Mouse (Mus musculus) neural tube, embryonic 13.5 days (tissue): ENCODE measurements around the gene St5. TPM values are rescaled to one million over a fixed set of nuclear protein-coding genes. Genes with fewer than 3 reads are reported as not detected.

Experiments used
- ATAC-seq: fragments of 200-750 bp; cut with Nextera tagmentation; 2 replicates; pipeline ENCODE4 v1.8.0; 2017; ENCODE audit warnings: low read depth, mild to moderate bottlenecking, moderate TSS enrichment, moderate library complexity
- H3K27ac ChIP-seq: fragments of 300-500 bp; sonication (generic); replicated peaks from 2 replicates; pipeline ENCODE4 v1.5.1; 2015; ENCODE audit warnings: moderate library complexity, mild to moderate bottlenecking, inconsistent platforms
- H3K27me3 ChIP-seq: fragments of 300-500 bp; sonication (generic); 2 replicates; pipeline ENCODE4 v1.6.1; 2015; ENCODE audit warnings: mild to moderate bottlenecking, inconsistent platforms
- H3K36me3 ChIP-seq: fragments of 300-500 bp; sonication (generic); 2 replicates; pipeline ENCODE4 v1.6.1; 2015; ENCODE audit warnings: mild to moderate bottlenecking, inconsistent platforms
- H3K4me1 ChIP-seq: fragments of 300-500 bp; sonication (generic); replicated peaks from 2 replicates; pipeline ENCODE4 v1.6.1; 2015; ENCODE audit warnings: inconsistent platforms
- H3K4me2 ChIP-seq: fragments of 300-500 bp; sonication (generic); 2 replicates; pipeline ENCODE4 v1.6.1; 2015; ENCODE audit warnings: inconsistent platforms, mild to moderate bottlenecking, moderate library complexity
- H3K4me3 ChIP-seq: fragments of 300-500 bp; sonication (generic); 2 replicates; pipeline ENCODE4 v1.5.1; 2015; ENCODE audit warnings: mild to moderate bottlenecking, inconsistent platforms
- H3K9ac ChIP-seq: fragments of 300-500 bp; sonication (generic); 2 replicates; pipeline ENCODE4 v1.6.1; 2015; ENCODE audit warnings: moderate library complexity, mild to moderate bottlenecking, inconsistent platforms
- H3K9me3 ChIP-seq: fragments of 300-500 bp; sonication (generic); 2 replicates; pipeline ENCODE4 v1.6.1; 2016; ENCODE audit warnings: inconsistent platforms
- WGBS: fragments of 180-500 bp; shearing (Covaris S2); methylation state at CpG from one replicate; pipeline ENCODE4 v1.1.7; 2015; 5-methylcytosine and 5-hydroxymethylcytosine counted together
- polyA plus RNA-seq: library from polyadenylated mRNA; unstranded; fragments of >200 nt; fragmentation: Nextera tagmentation; extraction: Ambion mirVana; gene quantifications from 2 replicates; pipeline ENCODE4 v1.2.1, GENCODE M21; 2015

Gene St5
- polyA plus RNA-seq, 1 experiment from 2014 or later, result 30.0 TPM

DNA sequence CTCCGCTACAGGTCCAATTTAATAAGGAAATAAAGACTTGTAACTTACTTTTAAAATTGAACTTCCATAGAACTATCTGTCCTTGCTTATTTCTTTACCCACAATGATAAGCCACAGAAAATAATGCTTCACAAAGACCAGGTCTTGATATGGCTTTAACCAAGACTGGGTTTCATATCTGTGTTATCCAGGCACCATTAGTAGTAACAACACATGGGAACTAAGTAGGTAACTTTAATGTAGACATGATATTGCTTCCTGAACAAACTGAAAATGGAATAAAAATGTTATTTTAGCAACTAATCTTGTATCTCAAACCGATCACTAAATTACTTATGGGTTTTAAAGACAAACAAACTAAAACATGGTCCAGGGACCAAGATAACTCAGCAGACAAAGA, 44.1 kb downstream of the St5 start:
- H3K4me2 ChIP-seq, result no peak overlapping the region
- H3K4me1 ChIP-seq, result no peaks in the 10 kb centered on the region
- no peaks in the 10 kb centered on the region for H3K9me3 ChIP-seq
- 91% methylated on average over 2 of the region's 2 CpGs for WGBS
- no peak for ATAC-seq
- no peak overlapping the region for H3K9ac ChIP-seq
- H3K4me3 ChIP-seq, result no peak overlapping the region
- no peaks in the 10 kb centered on the region for H3K36me3 ChIP-seq
- H3K27me3 ChIP-seq, result no peaks in the 10 kb centered on the region
- no peak overlapping the region for H3K27ac ChIP-seq

DNA sequence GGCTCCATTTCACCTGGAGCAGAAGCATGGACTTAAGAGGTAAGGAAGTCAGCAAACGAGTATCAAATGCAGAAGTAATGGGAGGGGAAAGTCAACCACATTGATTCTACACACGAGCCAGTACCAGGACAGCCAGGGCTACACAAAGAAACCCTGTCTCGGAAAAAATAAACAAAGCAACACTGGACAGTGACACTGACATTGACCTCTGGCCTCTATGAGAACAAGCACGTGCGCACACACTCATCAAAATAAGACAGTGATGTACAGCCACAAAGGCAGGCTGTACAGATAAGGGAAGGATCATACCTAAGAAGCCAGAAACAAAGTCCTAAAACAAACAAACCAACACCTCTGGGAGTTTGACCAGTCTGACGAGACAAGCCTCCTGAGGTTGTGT, 45.5 kb downstream of the St5 start:
- Histone ChIP-seq H3K9me3 (no peaks in the 10 kb centered on the region), H3K36me3 (no peaks in the 10 kb centered on the region), H3K4me3 (no peak overlapping the region), H3K27me3 (no peaks in the 10 kb centered on the region), H3K4me2 (no peak overlapping the region), H3K9ac (no peak overlapping the region), H3K27ac (no peak overlapping the region), H3K4me1 (no peaks in the 10 kb centered on the region)
- ATAC-seq, result no peak
- 61% methylated on average over 6 of the region's 6 CpGs for WGBS

DNA sequence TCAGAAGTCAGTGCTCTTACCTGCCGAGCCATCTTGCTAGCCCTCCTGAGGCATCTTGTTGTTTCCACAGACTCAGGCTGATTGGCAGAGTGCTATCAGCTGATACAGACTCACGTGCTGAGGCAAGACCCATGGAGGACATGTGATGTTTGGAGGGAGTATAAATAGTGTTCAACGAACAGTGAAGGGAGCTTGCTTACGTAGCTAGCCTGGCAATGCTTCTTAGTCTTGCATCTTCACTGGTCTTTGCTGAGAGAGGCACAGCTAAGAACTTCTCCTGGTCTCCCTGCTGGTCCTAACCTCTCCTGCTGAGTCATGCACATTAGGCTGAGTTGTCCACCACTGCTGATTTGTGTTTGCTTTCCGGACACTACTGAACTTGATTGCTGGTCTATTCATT, 48.5 kb downstream of the St5 start:
- Histone ChIP-seq H3K36me3 (no peaks in the 10 kb centered on the region), H3K9ac (no peak overlapping the region), H3K27ac (no peak overlapping the region), H3K4me3 (no peak overlapping the region), H3K4me2 (no peak overlapping the region), H3K4me1 (no peaks in the 10 kb centered on the region), H3K27me3 (no peaks in the 10 kb centered on the region), H3K9me3 (no peaks in the 10 kb centered on the region)
- no peak for ATAC-seq
- 85% methylated on average over 5 of the region's 5 CpGs for WGBS

DNA sequence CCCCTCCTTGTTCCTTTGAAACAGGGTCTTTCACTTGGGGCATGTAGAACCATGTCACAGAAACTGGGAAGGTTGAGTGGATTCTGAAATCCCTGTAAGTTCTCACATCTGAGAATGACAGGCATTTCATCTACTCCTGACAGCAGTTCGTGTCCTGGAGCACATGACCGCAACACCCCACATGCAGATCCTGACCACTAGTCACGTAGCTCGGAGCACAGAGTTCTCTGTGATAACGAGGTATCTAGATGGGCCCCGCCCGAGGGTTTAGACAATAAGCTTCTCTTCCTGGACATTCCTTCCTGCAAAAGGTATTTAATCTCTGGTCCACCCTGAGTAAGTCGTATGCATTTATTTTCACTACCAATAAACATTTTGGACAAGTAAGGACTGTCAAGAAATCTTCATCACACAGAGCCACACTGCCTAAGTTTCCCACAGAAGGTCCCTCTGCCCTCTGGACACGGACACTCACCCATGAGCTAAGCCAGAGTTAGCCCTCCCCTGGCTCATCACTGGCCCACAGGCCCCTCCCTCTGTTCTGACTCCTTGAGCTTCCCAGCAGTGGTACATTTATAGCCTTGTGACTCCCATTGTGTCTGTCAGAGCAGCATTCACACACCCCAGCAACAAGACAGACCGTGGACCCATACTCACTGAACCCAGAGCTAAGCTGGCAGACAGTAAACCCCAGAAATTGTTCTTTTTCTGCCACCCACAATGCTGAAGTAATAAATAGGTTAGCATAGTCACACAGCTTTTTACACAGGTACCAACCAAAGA, 54.4 kb downstream of the St5 start:
- ATAC-seq, result peak; percentile 61; the same call in 1 of the 2 replicates
- Histone ChIP-seq H3K4me1 (no peaks in the 10 kb centered on the region; the same call in 1 of the 2 replicates), H3K36me3 (no peaks in the 10 kb centered on the region), H3K27me3 (no peaks in the 10 kb centered on the region), H3K9me3 (no peaks in the 10 kb centered on the region), H3K4me2 (no peak overlapping the region), H3K9ac (no peak overlapping the region), H3K4me3 (no peak overlapping the region), H3K27ac (no peak overlapping the region)
- WGBS, result 68% methylated on average over 10 of the region's 10 CpGs

DNA sequence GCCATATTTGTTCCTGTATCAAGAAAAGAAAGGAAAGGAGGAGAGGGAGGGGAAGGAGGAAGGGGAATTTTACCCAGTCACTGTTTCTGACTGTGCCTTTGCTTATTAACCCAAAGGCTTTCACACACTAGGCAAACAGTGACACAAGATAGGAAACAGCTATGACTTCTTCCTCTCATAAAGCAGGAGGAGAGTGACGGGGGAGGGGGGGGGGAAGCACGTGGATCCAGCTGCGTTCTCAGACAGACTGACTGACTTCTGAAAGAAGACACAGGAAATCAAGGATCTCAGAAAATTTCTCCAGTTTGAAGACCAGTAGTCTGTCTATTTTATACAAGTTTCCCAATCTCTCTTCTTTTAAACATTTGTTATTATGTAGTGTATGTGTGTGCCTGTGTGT, 56.8 kb downstream of the St5 start:
- no peak overlapping the region for H3K27ac ChIP-seq
- H3K4me2 ChIP-seq, result no peak overlapping the region
- no peaks in the 10 kb centered on the region; the same call in 1 of the 2 replicates for H3K4me1 ChIP-seq
- WGBS, result 56% methylated on average over 3 of the region's 3 CpGs
- no peaks in the 10 kb centered on the region for H3K27me3 ChIP-seq
- H3K9ac ChIP-seq, result no peak overlapping the region
- H3K4me3 ChIP-seq, result no peak overlapping the region
- no peaks in the 10 kb centered on the region for H3K36me3 ChIP-seq
- no peaks in the 10 kb centered on the region for H3K9me3 ChIP-seq
- ATAC-seq, result no peak

DNA sequence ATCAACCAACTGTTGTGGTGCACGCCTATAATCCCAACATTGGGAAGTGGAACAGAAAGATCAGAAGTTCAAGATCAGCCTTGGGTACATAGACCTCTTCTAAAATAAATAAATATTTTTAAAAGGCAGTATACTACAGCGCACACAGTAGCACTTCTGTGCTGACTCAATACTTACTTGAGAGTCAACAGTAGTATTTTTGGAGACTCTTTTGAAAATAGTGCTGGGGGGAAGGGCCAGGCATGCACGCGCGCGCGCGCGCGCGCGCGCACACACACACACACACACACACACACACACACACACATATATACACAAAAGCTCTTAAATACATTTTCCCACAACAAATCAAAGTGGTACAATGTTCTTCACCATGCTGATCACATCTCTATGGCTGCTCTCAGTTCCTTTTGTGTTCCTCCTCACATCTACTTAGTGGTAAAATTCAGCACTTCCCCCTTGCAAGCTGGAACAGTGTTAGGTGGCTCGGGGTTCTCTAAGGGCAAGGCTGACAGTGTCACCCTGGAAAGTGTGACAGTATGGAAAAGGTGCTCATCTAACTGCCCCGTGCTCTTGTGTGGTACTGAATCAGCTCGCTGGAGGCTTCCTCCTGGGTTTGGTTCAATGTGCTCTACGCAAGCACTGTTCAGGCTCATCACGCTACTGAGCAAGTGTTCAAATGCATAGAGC, 60.0 kb downstream of the St5 start:
- ATAC-seq, result no peak
- H3K4me1 ChIP-seq, result no peaks in the 10 kb centered on the region
- H3K27me3 ChIP-seq, result no peaks in the 10 kb centered on the region
- H3K4me3 ChIP-seq, result no peak overlapping the region
- no peaks in the 10 kb centered on the region for H3K9me3 ChIP-seq
- no peaks in the 10 kb centered on the region for H3K36me3 ChIP-seq
- 97% methylated on average over 18 of the region's 18 CpGs for WGBS
- H3K4me2 ChIP-seq, result no peak overlapping the region
- no peak overlapping the region for H3K9ac ChIP-seq
- no peak overlapping the region for H3K27ac ChIP-seq

DNA sequence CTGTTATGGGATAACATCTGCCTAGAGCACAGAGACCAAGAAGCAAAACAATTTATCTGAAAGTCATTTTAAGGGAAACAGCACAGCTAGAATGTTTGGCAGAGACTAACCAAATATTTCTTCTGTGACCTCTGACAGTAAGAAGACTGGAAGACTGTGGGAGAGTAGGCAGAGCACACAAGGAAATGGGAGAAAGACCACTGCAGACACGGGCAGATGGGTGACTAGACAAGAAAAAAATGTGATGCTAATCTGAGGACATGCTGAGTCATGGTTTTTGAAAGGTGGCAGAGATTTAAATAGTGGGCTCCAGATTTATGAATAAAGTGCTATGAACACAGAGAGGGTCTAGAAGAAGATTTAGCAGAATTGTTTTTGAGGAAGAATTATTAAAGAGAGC, 61.4 kb downstream of the St5 start:
- 38% methylated on average over 1 of the region's 1 CpGs for WGBS
- H3K4me3 ChIP-seq, result no peak overlapping the region
- no peak overlapping the region for H3K9ac ChIP-seq
- H3K4me2 ChIP-seq, result no peak overlapping the region
- no peaks in the 10 kb centered on the region for H3K36me3 ChIP-seq
- H3K4me1 ChIP-seq, result no peaks in the 10 kb centered on the region
- no peaks in the 10 kb centered on the region for H3K27me3 ChIP-seq
- no peak overlapping the region for H3K27ac ChIP-seq
- H3K9me3 ChIP-seq, result no peaks in the 10 kb centered on the region
- ATAC-seq, result no peak

DNA sequence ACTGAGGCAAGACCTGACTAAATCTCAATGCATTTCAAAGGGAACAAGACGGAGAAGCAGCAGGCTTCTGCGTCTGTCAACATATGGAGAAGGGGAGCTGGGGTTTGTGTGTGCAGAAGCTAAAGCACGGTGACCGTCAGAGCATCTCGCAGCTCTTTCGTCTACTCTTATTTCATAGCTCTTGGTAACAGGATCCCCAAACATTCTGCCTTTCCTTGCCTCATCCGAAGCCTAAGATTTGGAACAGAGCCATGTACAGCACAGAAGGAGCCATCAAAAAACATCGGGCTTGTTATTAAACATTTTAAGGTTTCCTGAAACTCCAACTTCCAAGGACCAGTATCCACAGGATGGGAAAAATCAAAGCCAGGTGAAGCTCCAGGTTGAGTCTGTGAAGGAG, 62.3 kb downstream of the St5 start:
- H3K4me1 ChIP-seq, result no peaks in the 10 kb centered on the region
- no peak overlapping the region for H3K27ac ChIP-seq
- H3K36me3 ChIP-seq, result no peaks in the 10 kb centered on the region
- no peaks in the 10 kb centered on the region for H3K9me3 ChIP-seq
- H3K4me3 ChIP-seq, result no peak overlapping the region
- no peak for ATAC-seq
- WGBS, result 82% methylated on average over 8 of the region's 8 CpGs
- H3K27me3 ChIP-seq, result no peaks in the 10 kb centered on the region
- no peak overlapping the region for H3K4me2 ChIP-seq
- no peak overlapping the region for H3K9ac ChIP-seq

DNA sequence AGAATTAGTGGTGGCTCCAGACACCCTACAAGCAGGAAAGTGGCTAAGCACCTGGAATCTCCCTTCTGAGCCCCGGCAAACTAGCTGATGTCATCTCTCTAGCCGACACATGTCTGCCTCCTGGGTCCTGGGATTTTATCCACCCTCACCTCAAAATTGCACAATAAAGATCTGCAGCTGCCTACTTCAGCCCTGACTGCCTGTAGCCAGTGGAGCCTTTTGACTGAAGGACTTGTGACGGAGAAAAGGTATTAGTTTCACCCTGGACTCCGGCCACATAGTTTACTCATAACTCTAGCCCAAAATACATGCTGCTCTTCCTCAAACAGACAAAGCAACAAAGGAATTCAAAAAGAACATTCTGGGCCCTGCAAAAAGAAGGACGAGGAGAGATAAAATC, 66.0 kb downstream of the St5 start:
- Histone ChIP-seq H3K36me3 (no peaks in the 10 kb centered on the region), H3K4me3 (no peak overlapping the region), H3K4me2 (no peak overlapping the region), H3K9me3 (no peaks in the 10 kb centered on the region), H3K27ac (no peak overlapping the region), H3K9ac (no peak overlapping the region), H3K27me3 (no peaks in the 10 kb centered on the region), H3K4me1 (no peaks in the 10 kb centered on the region)
- ATAC-seq, result no peak
- 80% methylated on average over 5 of the region's 5 CpGs for WGBS

DNA sequence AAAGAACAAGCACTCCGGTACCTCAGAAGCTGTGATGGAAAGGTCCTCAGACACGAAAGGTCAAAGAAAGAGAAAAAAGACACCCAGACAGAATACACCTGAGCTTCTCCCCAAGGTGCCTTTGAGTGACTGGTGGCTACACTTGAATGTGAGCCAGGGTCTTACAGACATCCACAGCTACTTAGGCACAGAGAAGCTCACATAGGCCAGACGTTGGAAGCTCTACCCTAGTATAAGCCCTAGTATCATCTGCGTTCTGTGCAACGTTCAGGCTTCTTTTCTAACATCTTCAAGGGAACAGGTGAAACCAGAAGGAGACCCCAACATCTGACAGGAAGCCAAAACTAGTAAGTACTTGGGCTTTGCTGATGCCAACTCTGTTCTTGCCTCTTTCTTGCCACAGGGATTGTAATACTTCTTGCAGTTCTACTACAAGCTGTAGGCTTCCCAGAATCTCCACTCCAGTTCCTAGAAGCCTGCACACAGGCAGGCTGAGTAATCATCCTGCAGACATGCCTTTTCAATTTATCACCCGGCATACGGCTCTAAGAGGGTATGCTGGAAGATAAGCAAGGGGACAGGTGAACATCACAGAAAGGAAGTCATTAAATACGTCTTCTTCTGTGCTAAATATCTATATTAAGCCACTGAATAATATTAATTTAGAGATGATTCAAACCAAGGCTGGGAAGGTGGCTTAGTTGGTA, 67.2 kb downstream of the St5 start:
- 88% methylated on average over 8 of the region's 8 CpGs for WGBS
- Histone ChIP-seq H3K9me3 (no peaks in the 10 kb centered on the region), H3K4me1 (no peaks in the 10 kb centered on the region), H3K4me3 (no peak overlapping the region), H3K9ac (no peak overlapping the region), H3K36me3 (no peaks in the 10 kb centered on the region), H3K4me2 (no peak overlapping the region), H3K27me3 (no peaks in the 10 kb centered on the region), H3K27ac (no peak overlapping the region)
- ATAC-seq, result no peak

DNA sequence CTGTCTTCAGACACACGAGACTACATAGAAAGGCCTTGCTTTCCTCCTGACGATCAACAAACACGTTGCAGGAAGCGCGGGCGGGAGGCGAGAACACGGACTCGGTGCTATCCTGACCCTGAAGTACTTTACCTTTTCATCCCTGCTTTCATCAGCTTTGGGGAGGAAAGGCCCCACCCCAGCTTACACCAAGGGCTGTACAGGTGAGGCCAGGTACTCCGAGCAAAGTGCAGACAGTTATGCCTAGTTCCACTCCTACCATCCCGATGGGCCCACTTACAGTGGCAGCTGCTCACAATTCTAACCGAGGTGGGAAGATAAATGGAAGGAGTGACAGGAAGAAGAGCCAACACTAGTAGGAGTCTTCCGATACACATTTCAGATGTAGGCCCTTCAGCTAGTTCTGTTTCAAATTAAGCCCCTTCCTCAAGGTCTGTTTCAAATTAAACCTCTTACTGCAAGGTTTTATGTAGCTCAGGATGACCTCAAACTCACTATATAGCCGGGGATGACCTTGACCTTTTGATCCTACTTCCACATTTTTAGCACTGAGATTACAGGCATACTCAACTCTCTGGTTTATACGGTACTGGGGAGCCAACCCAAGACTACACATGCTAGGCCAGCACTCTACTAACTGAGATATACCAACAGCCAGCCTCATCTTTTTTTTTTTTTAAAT, 69.9 kb downstream of the St5 start:
- 92% methylated on average over 15 of the region's 15 CpGs for WGBS
- H3K36me3 ChIP-seq, result no peaks in the 10 kb centered on the region
- H3K27ac ChIP-seq, result no peak overlapping the region
- H3K27me3 ChIP-seq, result no peaks in the 10 kb centered on the region
- H3K4me1 ChIP-seq, result peaks cover 6% of the 10 kb centered on the region
- no peak overlapping the region for H3K4me2 ChIP-seq
- H3K4me3 ChIP-seq, result no peak overlapping the region
- no peak for ATAC-seq
- no peak overlapping the region for H3K9ac ChIP-seq
- no peaks in the 10 kb centered on the region for H3K9me3 ChIP-seq

DNA sequence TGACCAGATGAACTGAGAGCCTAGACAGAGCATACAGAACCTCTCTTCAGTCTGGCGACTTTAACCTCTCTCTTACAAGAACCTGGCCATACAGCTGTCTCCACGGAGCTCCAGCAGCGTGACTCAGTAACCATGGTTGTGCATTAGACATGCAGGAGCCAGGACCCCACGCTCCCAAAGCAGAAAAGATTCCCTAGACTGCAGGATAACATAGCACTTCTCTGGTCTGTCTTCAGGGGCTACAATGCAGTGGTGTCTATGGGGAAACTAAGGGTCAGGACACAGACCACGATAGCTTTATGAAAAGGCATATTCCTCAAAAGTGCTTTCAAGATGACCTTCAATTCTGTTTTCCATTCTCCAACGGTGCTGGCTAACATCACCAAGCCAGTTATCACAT, 72.1 kb downstream of the St5 start:
- Histone ChIP-seq H3K4me1 (peaks cover 6% of the 10 kb centered on the region), H3K9me3 (no peaks in the 10 kb centered on the region), H3K27ac (no peak overlapping the region), H3K27me3 (no peaks in the 10 kb centered on the region), H3K4me3 (no peak overlapping the region), H3K4me2 (no peak overlapping the region), H3K9ac (no peak overlapping the region), H3K36me3 (no peaks in the 10 kb centered on the region)
- WGBS, result 66% methylated on average over 6 of the region's 6 CpGs
- ATAC-seq, result no peak
